8 mouse cellular contexts compared by ENCODE assay signal in the genomic region with DNA sequence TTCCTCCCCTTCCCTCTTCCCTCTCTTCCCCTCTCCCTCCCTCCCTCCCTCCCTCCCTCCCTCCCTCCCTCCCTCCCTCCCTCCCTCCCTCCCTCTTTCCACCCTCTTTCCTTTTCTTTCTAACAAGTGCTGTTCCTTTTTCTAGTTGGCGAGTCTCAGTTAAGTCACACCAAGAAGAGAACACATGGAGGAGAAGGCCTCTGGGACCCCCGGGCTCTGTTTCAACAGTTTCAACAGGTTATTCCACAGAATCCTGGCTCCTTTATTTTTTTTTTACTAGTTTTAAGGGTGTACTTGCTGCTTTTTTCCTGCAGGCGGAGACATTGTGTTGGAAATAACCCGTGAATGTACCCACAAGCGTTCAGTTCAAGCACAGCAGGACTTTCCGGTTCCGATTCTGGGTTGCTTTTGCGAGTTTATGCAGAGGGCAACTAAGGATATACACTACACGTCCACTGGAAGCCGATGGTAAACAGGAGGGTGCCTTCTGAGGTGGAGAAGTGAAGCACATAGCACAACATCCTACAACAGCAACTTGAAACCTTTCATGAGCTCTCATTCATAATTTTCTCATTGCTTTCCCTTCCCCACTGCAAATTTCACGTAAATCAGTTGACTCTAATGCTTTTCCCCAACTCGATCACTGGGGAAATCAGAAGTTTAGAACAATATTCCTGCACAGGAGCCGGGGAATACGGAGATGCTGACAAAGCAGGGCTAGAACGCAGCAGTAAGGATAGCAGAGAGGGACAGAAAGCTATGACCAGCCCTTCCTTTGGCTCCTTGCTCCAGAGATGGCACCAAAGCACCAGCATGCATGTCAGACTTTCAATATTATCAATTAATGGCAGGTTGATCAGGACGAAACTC. TPM values are rescaled to one million over a fixed set of nuclear protein-coding genes. Genes with fewer than 3 reads are reported as not detected.
A peak's percentile ranks its signal among the peaks of the same experiment; 100 is the strongest.
DNase-seq lines count a peak whose midpoint lies in the region; ATAC-seq and TF ChIP-seq lines count a peak whose summit lies in the region.

No protein-coding gene starts in this region.

- no peaks in the 10 kb centered on the region for H3K79me2 ChIP-seq in heart, adult 2 months (replicated peaks; ENCODE audit: control insufficient read depth, insufficient read depth, low read length)

- TF ChIP-seq CTCF in heart, adult 2 months (IDR thresholded peaks at IDR 0.05), result peak; percentile 81

- H3K27me3 ChIP-seq in heart, adult 2 months (ENCODE audit: control insufficient read depth, insufficient read depth, low read length), result no peaks in the 10 kb centered on the region
- no peaks in the 10 kb centered on the region for H3K27me3 ChIP-seq in limb, embryonic 11.5 days (ENCODE audit: control insufficient read depth, insufficient read depth, low read length)
- no peaks in the 10 kb centered on the region for H3K27me3 ChIP-seq in midbrain, embryonic 12.5 days

- peak; percentile 35 for DNase-seq in ovary, postnatal 10 days (ENCODE audit: low spot score)
- no peak for DNase-seq in ovary, adult 18-20 months (ENCODE audit: low spot score)
- DNase-seq in embryo, embryonic 9.5 days (ENCODE audit: extremely low spot score), result peak; percentile 70
- DNase-seq in heart, adult 2 months, result peak; percentile 58
- DNase-seq in kidney, adult 18-20 months, result peak; percentile 68
- peak; percentile 74 for DNase-seq in limb, embryonic 11.5 days (ENCODE audit: low spot score)
- DNase-seq in spleen, adult 12 weeks (ENCODE audit: low spot score), result peak; percentile 21

- H3K36me3 ChIP-seq in heart, adult 2 months (ENCODE audit: control insufficient read depth, insufficient read depth, low read length), result no peaks in the 10 kb centered on the region
- H3K36me3 ChIP-seq in limb, embryonic 11.5 days (ENCODE audit: control insufficient read depth, insufficient read depth, low read length), result no peaks in the 10 kb centered on the region
- no peaks in the 10 kb centered on the region for H3K36me3 ChIP-seq in midbrain, embryonic 12.5 days

- H3K4me2 ChIP-seq in limb, embryonic 11.5 days (ENCODE audit: low read depth, severe bottlenecking), result peak overlapping the region; percentile 51
- peak overlapping the region; percentile 56 for H3K4me2 ChIP-seq in midbrain, embryonic 12.5 days (replicated peaks)

- intact Hi-C loops in heart, adult 2 months (cut with DNase I), result loop anchor here (1.0 to 5.0 kb wide), 3 partner anchors 74 to 299 kb away; a partner anchor contains a TSS

- no peak for TF ChIP-seq POLR2A in heart, adult 2 months (IDR thresholded peaks at IDR 0.05; ENCODE audit: insufficient read depth, low read depth, low read length)

- H3K4me3 ChIP-seq in heart, adult 2 months, result peak overlapping the region; percentile 55
- H3K4me3 ChIP-seq in limb, embryonic 11.5 days (ENCODE audit: low read depth, low read length), result peak overlapping the region; percentile 33
- H3K4me3 ChIP-seq in midbrain, embryonic 12.5 days, result peak overlapping the region; percentile 54

- WGBS in heart, adult 2 months, result 2% methylated on average over 16 of the region's 16 CpGs
- WGBS in limb, embryonic 11.5 days, result 3% methylated on average over 15 of the region's 16 CpGs
- 2% methylated on average over 15 of the region's 16 CpGs for WGBS in midbrain, embryonic 12.5 days

- TF ChIP-seq EP300 in heart, adult 2 months (IDR thresholded peaks at IDR 0.05; ENCODE audit: insufficient read depth, low read depth, low read length), result 0 out of 2 replicates have a peak, but pooled peaks have one; percentile 38

- no peaks in the 10 kb centered on the region; the same call in 1 of the 2 replicates for H3K4me1 ChIP-seq in heart, adult 2 months (ENCODE audit: control insufficient read depth, insufficient read depth, low read length)
- no peaks in the 10 kb centered on the region for H3K4me1 ChIP-seq in limb, embryonic 11.5 days (ENCODE audit: control insufficient read depth, insufficient read depth, low read length)
- H3K4me1 ChIP-seq in midbrain, embryonic 12.5 days, result no peaks in the 10 kb centered on the region

- H3K9me3 ChIP-seq in limb, embryonic 11.5 days (ENCODE audit: control insufficient read depth, low read length), result no peaks in the 10 kb centered on the region
- no peaks in the 10 kb centered on the region for H3K9me3 ChIP-seq in midbrain, embryonic 12.5 days

- peak overlapping the region; percentile 67 for H3K9ac ChIP-seq in heart, adult 2 months (ENCODE audit: low read depth, low read length)
- H3K9ac ChIP-seq in limb, embryonic 11.5 days (ENCODE audit: low read length), result peak overlapping the region; percentile 63
- peak overlapping the region; percentile 68 for H3K9ac ChIP-seq in midbrain, embryonic 12.5 days (replicated peaks)

- peak overlapping the region; percentile 44; the same call in 1 of the 2 replicates for H3K27ac ChIP-seq in heart, adult 2 months
- H3K27ac ChIP-seq in limb, embryonic 11.5 days (replicated peaks; ENCODE audit: low read depth, low read length), result no peak overlapping the region
- H3K27ac ChIP-seq in midbrain, embryonic 12.5 days (replicated peaks), result no peak overlapping the region; the same call in 1 of the 2 replicates

- 0 out of 2 replicates have a peak, but pooled peaks have one; percentile 62 for ATAC-seq in limb, embryonic 11.5 days (ENCODE audit: insufficient number of reproducible peaks, low FRiP score, low TSS enrichment, low read depth)
- ATAC-seq in midbrain, embryonic 12.5 days (ENCODE audit: low FRiP score, low read depth), result peak; percentile 88

RNA-seq across cellular contexts. Expression of a gene that starts 16.7 kb away (rescaled TPM):
- 1 to 10 TPM; 5.7 to 6.2 TPM for total RNA-seq in heart, adult 2 months (2021)
- 3.7 and 5.0 TPM in 2 replicates for polyA plus RNA-seq in heart, adult 2 months (2012; rRNA removed)
- 2.5 and 2.7 TPM in 2 replicates for polyA plus RNA-seq in limb, embryonic 11.5 days (2014; fragmentation: Nextera tagmentation; extraction: Ambion mirVana)
- polyA plus RNA-seq in midbrain, embryonic 12.5 days (2016; fragmentation: Nextera tagmentation; extraction: Ambion mirVana), result 63.5 and 67.3 TPM in 2 replicates

RNA-seq across cellular contexts. Expression of a gene that starts 27.6 kb away (rescaled TPM):
- total RNA-seq in heart, adult 2 months (2021), result 1 to 10 TPM; 4.4 to 4.7 TPM
- 1.5 and 2.7 TPM in 2 replicates for polyA plus RNA-seq in heart, adult 2 months (2012; rRNA removed)
- 24.9 and 26.5 TPM in 2 replicates for polyA plus RNA-seq in limb, embryonic 11.5 days (2014; fragmentation: Nextera tagmentation; extraction: Ambion mirVana)
- polyA plus RNA-seq in midbrain, embryonic 12.5 days (2016; fragmentation: Nextera tagmentation; extraction: Ambion mirVana), result 15.4 and 16.7 TPM in 2 replicates

RNA-seq across cellular contexts. Expression of a gene that starts 57.3 kb away (rescaled TPM):
- total RNA-seq in heart, adult 2 months (2021), result 1 to 10 TPM; 7.4 to 8.0 TPM
- 3.5 and 4.3 TPM in 2 replicates for polyA plus RNA-seq in heart, adult 2 months (2012; rRNA removed)
- polyA plus RNA-seq in limb, embryonic 11.5 days (2014; fragmentation: Nextera tagmentation; extraction: Ambion mirVana), result 0.10 and 0.17 TPM in 2 replicates
- 0.43 and 0.48 TPM in 2 replicates for polyA plus RNA-seq in midbrain, embryonic 12.5 days (2016; fragmentation: Nextera tagmentation; extraction: Ambion mirVana)

Comparison
In these comparisons a context has a peak if more than half of its experiments do, and no peak if none do; other contexts are left out.
1. RNA of a gene that starts 16.7 kb away (polyA plus RNA-seq): 63.5 to 67.3 TPM in midbrain, embryonic 12.5 days; 3.7 to 5.0 TPM in heart, adult 2 months and 2.5 to 2.7 TPM in limb, embryonic 11.5 days; every median in the first group is over 10 times any median in the second.
2. Peak in every context shown above with its lines, with median percentiles within 50 percentile points of each other: H3K4me3 ChIP-seq and H3K9ac ChIP-seq.